Mouse (Mus musculus): ENCODE data around the gene Cdc34.
A peak's percentile ranks its signal among the peaks of the same experiment; 100 is the strongest.

DNA sequence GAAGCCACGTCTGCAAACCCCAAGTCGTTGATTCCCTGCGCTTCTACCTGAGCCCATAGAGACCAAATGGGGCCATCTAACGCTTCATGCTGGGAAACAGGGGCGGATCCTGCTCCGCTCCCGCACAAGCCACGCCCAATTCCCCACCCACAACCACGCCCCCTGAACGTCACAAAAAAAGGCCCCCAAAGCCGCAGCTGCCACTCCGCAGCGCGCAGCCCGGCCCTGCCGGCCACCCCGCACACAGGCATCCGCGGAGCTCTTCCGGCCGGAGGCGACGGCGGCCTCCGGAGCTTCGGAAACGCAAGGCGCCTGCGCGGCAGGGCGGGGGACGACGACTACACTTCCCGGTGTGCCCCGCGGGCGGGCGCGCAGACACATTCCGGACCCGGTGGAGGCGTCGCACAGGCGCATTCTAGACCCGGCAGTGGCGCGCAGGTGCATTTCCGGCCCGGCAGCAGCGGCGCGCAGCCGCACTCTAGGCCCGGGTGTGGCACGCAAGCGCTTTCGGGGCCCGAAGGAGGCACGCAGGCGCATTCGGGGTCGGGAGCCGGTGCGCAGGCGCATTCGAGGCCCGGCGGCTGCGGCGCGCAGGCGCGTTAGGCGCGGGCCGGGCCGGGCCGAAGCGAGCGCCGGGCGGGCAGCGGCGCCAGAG is at the start of gene Cdc34:
- TF ChIP-seq POLR2A (IDR thresholded peaks at IDR 0.05; ENCODE audit: borderline replicate concordance, insufficient read depth, low read length) (peak; percentile 88; the same call in 1 of the 2 replicates), CTCF (IDR thresholded peaks at IDR 0.05; ENCODE audit: borderline replicate concordance, insufficient read depth, low read depth, low read length) (no peak)
